Mouse (Mus musculus) layer of hippocampus, adult 2 months (tissue): ENCODE measurements around the gene Ccl7. TPM values are rescaled to one million over a fixed set of nuclear protein-coding genes. Genes with fewer than 3 reads are reported as not detected.

Experiments
- DNase-seq, 2 experiments: peaks; one replicate each; pipeline ENCODE4 v3.0.0; 2022; ENCODE audit warnings: low spot score in 2 of 2
- H3K27ac ChIP-seq: fragments of 200-600 bp; 2 replicates; pipeline ENCODE4 v1.8.1; 2022
- H3K4me3 ChIP-seq: fragments of 200-600 bp; 2 replicates; pipeline ENCODE4 v1.8.1; 2022; ENCODE audit warnings: mild to moderate bottlenecking
- CTCF ChIP-seq: fragments of 200-600 bp; conservative IDR thresholded peaks from 2 replicates; pipeline ENCODE4 v1.8.1; 2022; ENCODE audit warnings: antibody characterized with exemption, mild to moderate bottlenecking, moderate library complexity
- long read RNA-seq, 2 experiments: library from polyadenylated mRNA; stranded (forward); transcript quantifications; one replicate each; pipeline ENCODE4 v2.0.0; 2021; ENCODE audit warnings: borderline mapping rate in 2 of 2
- total RNA-seq, 2 experiments: library from RNA; stranded (reverse); gene quantifications; 2 replicates each; pipeline ENCODE4 v1.2.3; 2021

Gene Ccl7
- total RNA-seq = not detected
- long read RNA-seq, experiment 1, partial matches to known transcripts = 0 of 1 reads
- long read RNA-seq, experiment 1, other reads (novel, unspliced or antisense) = 0 of 1 reads
- long read RNA-seq, experiment 2 = 0 reads

DNA sequence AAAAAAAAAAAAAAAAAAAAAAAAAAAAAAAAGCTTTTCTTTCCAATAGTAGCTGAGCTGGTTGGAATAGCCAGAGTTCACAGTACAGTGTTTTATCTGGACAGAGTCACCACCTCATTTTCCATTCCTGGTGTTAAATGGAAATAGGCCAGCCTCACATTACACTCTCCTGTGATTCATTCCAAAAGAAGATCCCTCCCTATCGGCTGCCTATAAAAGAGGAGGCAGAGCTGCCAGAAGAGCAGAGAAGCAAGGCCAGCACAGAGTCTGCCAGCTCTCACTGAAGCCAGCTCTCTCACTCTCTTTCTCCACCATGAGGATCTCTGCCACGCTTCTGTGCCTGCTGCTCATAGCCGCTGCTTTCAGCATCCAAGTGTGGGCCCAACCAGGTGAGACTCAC lies at the start of gene Ccl7:
Gene Ccl7, plus strand, starts transcription at position 242 of the 400 bp plus-strand sequence.
- no peak within 1 kb of the TSS for H3K4me3 ChIP-seq
- DNase-seq = no peak

DNA sequence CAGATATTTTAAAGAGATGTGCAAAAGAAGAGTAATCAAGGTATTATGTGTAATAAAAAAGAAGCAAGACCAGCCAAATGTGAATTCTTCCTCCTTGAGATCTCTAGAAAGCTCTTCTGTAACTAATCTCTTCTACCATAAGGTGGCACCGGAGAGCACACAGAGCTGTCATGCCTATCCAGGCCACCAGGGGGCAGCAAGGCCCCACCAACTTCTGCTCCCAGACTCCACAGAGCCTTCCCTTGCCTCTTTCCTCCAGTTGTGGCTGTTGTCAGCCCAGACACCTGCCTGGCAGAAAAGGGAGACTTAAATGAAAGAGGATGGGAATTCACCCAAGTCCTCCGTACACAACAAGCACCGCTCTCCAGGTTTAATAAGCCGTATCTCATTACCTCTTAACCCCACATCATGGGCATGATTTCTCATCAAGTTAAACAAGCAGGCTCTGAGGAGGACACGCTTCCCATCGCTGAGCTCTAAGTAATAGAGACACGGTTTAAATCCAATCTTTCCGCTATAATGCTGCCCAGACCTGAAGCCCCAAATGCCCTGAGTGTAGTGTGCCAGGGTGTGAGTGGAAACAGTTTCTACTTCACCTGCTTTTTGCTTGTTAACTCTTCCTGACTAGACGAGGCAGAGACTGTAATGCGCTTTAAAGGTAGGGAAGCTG lies 49.2 kb upstream of the Ccl7 start:
- DNase-seq = peak; percentile 76 to 88
- H3K27ac ChIP-seq = no peak overlapping the region
- peak; percentile 100 for TF ChIP-seq CTCF
- H3K4me3 ChIP-seq = no peak overlapping the region

More for the DNA sequence above, at the start of gene Ccl7:
- H3K27ac ChIP-seq = no peak within 1 kb of the TSS
- TF ChIP-seq CTCF = no peak

DNA sequence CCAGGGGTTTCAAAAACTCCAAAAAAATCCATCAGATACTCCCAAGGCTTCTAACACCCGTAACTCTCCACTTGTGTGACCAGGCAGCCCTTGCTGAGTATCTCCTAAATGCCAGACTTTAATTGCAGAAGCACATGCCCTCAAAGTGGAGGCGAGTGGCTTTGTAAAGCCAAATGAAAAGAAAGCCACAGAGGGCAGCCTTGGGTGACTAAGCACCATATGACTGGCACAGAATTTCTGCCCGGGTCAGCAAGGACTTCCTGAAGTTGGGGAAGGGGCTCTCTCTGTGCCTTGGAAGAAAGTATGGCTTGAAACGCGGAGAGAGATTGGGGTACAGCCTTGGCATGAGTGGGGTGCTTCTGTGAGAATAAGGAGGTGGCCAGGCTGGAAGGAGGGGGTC lies 48.4 kb upstream of the Ccl7 start:
- no peak overlapping the region for H3K4me3 ChIP-seq
- H3K27ac ChIP-seq = no peak overlapping the region
- TF ChIP-seq CTCF = no peak
- no peak for DNase-seq

DNA sequence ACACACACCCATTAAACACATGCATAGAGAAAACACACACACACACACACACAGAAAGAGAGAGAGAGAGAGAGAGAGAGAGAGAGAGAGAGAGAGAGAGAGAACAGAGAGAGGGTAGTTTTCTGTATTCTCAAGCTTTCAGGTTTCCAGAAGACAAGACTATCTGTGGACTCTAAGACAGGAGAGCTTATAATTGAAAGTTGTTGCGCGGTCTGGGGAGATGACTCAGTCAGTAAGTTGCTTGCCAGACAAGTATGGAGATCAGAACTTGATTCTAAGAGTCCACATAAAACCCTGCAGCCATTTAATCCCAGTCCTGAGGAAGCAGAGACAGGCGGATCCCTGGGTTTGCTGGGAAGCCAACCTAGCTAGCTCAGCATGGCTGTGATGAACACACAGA lies 46.9 kb upstream of the Ccl7 start:
- Histone ChIP-seq H3K4me3 (no peak overlapping the region), H3K27ac (no peak overlapping the region)
- no peak for DNase-seq
- no peak for TF ChIP-seq CTCF

DNA sequence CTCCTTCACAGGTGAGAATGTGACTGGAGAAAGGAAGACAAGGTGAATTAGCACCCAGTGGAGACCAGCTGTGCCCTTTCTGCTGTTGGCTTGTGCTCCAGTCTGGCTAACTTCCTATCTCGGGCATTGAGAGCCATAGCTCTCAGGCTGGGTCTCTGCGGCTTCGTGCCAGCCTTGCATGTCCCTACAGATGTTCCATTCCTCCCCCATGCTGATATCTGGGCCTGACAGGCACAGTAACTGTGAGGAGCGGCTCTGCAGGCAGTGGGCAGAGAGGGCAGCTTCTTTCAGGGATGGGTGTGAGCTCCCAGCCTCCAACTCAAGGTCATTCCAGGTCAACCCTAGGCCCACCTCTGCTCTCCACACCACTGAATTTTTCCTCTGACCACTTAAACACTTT lies 46.0 kb upstream of the Ccl7 start:
- no peak overlapping the region for H3K4me3 ChIP-seq
- no peak for TF ChIP-seq CTCF
- no peak for DNase-seq
- H3K27ac ChIP-seq = no peak overlapping the region

DNA sequence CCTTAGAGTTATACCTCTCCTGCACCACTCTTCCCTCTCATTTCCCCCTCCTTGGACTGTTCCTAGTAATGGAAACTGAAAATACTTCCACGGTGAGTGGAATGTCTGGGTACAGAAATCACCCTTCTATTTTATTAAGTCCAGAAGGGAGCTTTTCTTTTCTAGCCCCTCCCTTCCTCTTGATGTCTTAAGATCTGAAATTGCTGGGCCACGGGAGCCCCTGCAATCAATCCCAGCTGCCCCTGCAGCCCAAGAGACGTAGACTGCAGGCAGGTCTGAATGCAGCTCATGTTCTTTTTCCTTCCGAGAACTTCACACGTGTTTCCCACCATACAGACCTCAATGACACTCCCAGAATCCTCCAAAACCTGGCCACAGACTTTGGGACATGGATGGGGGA lies 44.9 kb upstream of the Ccl7 start:
- DNase-seq = no peak
- Histone ChIP-seq H3K27ac (no peak overlapping the region), H3K4me3 (no peak overlapping the region)
- no peak for TF ChIP-seq CTCF

DNA sequence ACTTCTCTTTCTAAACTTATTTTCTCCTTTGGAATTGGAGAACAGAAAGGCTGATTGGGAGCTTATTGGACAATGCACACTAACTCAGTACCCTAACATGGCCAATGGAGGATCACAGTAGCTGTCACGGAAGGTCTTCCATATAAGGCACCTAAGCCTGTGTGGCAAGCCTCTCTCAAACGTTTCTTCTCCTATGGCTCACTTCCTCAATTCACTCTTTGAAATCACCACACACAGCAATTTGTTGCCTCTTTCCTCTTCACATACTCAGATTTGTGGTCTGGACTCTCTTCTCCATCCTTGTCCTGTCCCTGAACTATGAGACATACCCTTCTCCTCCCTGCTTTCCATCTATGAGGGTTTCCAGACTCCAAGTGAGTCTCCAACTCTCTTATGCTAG lies 40.7 kb upstream of the Ccl7 start:
- Histone ChIP-seq H3K27ac (no peak overlapping the region), H3K4me3 (no peak overlapping the region)
- DNase-seq = no peak
- TF ChIP-seq CTCF = no peak

DNA sequence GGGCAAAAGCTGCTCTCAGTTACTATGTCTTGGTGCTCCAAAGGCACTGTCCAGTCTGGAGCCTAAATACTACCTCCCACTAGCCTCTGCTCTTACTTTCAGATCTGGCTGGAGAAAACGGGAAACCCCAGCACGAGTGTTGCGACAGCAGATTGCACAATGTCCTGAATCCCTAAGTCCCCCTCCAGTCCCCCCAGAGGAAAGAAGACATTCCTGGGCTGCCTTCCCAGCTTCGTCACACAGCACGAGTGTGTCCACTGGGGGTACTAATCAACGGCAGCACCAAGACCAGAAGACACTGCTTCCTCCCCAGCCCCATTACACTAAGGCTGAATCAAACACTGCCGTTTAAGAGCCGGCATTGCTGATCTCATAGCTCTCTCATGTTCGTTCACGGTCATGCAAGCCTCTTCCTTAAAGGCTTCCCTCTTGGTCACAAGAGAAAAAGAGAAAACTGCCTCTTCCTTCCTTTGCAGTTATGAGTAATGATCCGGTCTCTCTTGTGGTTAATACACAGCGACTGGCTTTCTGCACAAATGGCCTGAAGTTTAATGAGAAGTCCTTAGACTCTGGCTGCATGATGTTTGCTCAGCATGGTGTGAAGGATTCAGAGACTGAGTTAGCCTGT lies 38.6 kb upstream of the Ccl7 start:
- no peak for TF ChIP-seq CTCF
- no peak for DNase-seq
- no peak overlapping the region for H3K4me3 ChIP-seq
- H3K27ac ChIP-seq = no peak overlapping the region

DNA sequence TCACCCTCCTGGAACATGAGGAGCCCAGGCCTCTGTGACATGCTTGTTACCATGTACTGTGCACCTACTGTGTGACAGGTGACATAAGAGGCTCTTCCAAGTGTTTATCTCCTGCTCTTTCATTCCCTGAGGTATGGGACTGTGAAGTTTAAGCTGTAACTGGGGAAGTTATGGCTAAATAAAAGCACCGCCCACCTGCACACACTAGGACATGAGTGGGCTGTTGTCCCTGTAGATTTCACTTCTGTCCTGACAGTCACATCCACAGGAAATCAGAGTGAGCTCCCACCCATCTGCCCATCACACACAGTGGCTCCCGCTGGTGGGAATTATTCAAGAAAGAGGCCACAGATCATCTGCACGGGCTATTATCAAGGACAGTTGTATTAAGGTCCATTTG lies 35.4 kb upstream of the Ccl7 start:
- no peak for TF ChIP-seq CTCF
- no peak overlapping the region for H3K4me3 ChIP-seq
- H3K27ac ChIP-seq = no peak overlapping the region
- DNase-seq = no peak

DNA sequence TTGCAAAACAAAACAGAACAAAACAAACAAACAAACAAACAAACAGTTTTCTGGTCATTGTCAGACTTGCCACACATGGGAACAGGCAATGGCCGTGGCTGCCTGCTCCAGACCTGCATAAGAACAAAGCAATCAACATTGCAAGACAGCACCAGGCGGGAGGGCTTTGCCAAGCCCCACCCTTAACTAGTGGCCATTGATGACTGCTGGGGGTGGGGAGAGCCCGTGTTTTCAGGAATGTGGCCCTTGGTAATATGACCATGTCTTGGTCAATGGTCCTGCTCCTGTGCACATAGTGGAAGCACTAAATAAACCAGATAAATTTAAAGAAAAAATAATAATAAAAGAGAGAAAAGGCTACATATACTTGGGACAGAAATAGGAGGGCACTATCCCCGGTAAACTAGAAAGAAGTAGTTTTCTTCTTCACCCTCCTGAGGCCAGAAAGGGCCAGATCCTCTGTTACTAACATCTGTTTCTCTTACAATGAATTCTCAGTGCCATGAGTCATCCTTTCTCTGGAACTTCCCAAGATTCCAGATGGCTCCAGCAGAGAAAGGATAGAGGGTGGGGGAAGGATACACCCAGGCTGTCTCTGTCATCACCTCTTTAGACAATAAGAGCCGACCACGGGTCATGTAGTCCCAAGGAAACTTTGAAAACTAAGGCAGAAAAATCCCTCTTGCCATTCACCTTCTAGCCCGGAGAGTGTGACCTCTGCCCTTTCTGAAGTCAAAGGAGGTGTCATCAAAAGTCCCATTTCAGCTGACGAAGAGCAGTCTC lies 33.9 kb upstream of the Ccl7 start:
- H3K27ac ChIP-seq = no peak overlapping the region
- TF ChIP-seq CTCF = no peak
- H3K4me3 ChIP-seq = no peak overlapping the region
- DNase-seq = no peak

DNA sequence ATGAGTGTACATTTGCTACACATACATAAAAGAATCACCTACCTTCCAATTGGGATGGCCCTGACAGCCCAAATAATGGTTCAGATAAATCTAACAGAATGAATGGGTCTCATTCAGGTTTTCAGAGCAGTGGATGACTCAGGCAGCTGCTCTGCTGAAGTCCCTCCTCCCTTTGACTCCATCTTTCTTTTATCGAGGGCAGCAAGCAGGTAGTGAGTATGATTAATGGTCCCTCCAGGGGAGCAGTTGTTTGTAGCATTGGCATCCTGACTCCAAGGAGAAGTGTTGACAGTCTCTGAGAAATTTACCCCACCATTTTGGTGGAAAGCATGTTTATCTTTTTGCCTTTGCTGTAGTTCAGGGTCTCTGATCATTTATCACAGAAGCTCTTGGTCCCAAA lies 31.8 kb upstream of the Ccl7 start:
- no peak for TF ChIP-seq CTCF
- Histone ChIP-seq H3K27ac (no peak overlapping the region), H3K4me3 (no peak overlapping the region)
- DNase-seq = no peak

DNA sequence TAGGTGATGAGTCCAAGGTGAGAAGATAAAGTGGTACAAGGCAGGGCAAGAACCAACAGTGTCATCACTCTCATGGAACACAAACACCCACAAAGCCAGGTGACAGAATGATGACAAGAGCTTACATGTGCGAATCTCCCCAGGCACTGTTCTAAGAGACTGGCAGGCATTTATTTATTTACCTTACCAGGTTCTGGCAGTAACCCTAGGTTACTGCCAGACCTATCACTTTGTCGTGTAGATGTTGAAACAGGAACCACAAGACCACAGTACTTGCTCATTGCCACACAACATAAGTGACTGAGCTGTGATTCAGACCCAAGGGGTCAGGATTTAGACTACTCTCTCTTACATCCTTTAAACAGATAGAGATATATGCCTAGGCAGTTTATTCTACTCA lies 30.4 kb upstream of the Ccl7 start:
- DNase-seq = no peak
- Histone ChIP-seq H3K4me3 (no peak overlapping the region), H3K27ac (no peak overlapping the region)
- TF ChIP-seq CTCF = no peak

DNA sequence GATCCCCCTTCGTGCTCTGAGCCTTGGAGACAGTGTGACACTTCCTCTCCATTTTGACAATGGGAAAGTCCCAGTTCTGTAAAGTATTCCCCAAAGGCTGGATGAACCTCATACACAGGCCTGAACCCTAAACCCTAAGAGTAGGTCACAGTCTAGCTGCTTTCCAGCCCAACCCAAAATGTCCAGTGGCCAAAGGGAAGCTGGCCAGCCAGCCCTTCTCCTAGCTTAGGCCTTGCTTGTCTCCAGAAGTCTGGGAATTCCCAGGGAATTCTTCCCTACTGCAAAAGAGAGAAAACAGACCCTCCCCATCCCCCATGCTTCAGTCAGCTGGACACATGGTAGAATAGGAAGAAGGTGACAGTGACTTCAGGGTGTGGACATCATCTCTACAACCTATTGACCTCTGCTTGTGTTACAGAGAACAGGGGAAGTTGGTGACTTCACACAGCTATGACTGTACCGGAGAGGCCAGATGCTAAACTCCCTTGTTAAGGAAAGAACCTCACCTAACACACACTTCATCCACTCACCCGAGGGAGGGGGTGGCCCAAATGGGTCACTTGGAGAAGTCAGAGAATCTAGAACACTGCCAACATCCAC lies 29.2 kb upstream of the Ccl7 start:
- no peak for TF ChIP-seq CTCF
- Histone ChIP-seq H3K4me3 (no peak overlapping the region), H3K27ac (no peak overlapping the region)
- DNase-seq = no peak
